Mouse (Mus musculus): ENCODE data around the gene Ttll8.

Gene Ttll8

DNA sequence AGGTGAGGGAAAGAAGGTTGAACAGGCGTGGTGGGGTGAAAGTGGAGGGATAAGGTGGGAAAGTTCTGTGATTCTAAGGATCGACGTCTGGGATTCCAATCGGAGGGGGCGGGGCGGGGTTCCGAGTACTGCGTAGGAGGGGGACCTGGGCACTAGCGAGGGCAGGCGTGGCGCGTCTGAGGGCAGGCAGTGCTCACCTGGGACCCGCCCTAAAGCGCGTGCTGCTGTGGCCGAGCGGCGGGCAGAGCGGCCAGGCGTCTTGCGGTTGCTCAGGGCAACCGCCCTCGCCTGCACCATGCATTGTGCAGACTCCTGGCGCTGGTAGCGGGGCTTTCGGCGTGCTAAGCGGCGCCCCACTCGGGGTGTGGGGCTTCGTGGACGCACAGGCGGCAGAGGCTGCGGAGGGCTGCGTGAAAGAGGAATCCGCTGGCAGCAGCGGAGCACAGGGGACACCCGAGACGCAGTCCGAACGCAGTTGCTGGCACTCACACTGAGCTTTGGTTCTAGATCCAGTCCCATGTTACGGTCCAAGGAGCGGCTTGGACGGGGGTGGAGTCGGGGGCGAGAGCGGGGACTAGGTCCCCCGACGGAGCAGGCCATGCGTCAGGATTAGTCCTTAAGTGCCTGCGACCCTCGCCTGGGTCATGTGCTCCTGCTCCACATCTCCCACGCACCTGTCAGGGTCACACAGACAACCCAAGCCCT lies at the start of gene Ttll8:
Gene Ttll8 (minus strand): TSS at position 51 of the 705 bp plus-strand sequence.
- DNase-seq = peak; percentile 39

DNA sequence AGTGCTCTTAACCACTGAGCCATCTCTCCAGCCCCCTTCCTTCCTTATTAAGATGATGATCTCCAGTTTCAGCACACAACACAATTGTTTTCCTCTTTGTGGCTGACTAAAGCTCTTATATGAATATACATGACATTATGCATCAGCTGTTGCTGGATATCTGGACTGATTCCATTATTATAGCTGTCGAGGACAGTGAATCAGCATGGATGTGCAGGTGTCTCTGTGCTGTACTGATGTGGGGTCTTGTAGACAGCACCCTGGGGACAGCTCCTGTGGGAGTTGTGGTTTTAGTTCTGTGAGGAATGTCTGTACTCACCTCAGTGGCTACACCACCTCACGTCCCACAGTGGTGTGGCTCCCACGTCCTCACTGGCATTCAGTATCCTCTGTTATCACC lies 47.0 kb upstream of the Ttll8 start:
- DNase-seq = no peak

DNA sequence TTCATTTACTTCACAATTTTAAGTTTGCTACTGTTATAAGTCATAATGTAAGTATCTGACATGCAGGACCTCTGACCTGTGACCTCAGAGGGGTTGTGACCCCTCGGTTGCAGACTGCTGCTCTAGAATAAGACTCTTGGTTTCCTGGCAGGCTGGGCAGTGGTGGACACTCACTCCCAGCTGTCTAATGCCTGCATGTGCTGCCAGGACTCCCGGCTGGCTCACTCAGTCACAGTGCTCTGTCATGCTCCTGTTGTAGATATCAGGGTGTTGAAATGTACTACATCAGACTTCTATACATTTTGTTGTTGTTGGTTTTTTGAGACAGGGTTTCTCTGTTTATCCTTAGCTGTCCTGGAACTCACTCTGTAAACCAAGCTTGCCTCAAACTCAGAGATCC lies 46.1 kb upstream of the Ttll8 start:
- DNase-seq = no peak

DNA sequence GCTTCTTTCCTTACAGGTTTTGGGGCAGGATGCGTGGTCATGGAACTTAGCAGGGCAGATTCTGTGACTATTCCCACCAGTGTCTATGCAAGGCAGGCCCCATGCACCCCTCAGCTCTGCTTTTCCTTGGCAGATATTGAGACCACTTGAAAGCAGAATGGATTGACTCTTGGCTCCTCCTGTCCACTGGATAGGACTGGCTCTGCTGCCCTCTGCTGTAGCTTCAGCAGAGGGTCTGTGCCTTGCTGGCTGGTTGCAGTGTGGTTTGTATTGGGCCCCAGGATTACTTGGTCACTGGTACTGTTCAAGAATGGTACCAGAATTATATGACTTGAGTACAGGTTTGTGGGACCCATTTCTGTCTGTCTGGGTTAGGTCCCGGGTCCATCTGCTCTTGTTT lies 44.9 kb upstream of the Ttll8 start:
- DNase-seq = peak; percentile 10

DNA sequence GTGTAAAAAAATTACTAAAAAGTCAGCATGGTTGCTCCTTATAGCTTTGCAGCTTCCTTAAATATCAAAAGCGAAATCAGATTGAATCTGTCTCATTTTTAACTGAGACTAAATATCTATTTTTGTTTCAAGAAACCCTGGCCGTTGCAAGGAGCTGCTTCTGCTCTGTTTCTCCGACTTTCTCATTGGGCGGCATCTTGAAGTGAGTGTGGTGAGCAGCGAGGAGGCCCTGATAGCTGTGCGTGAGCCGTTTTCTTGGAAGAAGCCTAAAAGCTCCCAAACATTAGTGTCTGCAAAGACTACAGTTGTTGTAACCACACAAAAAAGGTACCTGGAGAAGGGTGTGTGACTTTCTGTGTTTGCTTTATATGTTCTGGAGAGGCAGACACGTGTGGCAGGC lies 44.4 kb upstream of the Ttll8 start:
- DNase-seq = no peak

DNA sequence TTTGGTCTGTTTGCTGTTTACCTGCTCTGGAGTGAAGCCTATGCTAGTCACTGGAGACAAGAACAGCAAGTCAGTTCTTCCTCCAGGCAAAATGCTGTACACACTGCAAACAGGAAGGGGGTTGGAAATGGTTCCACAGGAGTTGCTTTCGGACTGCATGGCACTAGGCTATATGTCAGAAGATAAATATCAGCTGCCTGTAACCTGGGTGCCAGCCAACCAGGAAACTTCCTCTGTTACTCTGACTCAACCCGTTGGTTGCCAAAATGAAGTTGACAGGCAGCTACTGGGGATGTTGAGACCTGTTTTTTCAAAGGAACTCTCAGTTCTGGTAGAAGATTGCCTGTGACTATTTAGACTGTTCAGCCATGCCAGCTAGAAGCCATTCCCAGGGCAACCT lies 35.0 kb upstream of the Ttll8 start:
- no peak for DNase-seq

DNA sequence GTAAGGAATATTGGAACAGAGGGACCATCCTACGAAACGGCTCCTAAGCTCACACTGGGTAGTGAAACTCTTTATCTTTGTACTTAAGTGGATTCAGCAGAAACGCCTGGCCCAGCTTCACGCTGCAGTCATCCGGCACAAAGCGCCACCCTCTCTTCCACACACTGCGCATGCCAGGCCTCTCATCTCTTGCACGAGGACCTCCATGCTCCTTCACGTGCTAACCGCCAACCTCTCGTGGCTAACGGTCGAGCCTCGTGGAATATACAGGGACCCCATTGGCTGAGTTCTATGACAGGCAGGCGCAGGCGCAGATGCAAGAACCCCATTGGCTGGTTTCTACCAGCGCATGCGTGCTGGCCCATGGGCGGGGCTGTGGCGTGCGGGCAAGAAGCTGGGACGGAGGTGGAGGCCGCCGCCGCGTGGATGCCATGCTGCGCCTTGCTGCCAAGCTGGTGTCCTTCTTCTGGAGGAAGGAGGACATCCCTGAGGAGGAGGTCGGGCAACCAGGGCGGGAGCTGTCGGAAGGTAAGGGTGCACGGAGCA lies 28.4 kb upstream of the Ttll8 start, which contains the start of gene Mov10l1:
Gene Mov10l1 (plus strand): TSS at position 376 of the 546 bp plus-strand sequence.
- DNase-seq = no peak

DNA sequence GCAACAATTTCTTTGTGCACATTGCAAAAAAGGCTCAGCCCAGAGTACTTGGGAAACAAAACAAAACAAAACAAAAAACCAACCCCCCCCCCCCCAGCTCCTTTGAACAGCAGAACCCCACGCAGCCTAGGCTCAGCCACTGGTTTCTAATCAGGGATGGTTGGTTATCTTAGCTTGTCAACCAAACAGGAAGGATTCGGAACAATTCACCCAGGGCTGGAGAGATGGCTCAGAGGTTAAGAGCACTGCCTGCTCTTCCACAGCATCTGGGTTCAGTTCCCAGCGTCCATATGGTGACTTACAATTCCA lies 24.9 kb upstream of the Ttll8 start:
- DNase-seq = no peak

DNA sequence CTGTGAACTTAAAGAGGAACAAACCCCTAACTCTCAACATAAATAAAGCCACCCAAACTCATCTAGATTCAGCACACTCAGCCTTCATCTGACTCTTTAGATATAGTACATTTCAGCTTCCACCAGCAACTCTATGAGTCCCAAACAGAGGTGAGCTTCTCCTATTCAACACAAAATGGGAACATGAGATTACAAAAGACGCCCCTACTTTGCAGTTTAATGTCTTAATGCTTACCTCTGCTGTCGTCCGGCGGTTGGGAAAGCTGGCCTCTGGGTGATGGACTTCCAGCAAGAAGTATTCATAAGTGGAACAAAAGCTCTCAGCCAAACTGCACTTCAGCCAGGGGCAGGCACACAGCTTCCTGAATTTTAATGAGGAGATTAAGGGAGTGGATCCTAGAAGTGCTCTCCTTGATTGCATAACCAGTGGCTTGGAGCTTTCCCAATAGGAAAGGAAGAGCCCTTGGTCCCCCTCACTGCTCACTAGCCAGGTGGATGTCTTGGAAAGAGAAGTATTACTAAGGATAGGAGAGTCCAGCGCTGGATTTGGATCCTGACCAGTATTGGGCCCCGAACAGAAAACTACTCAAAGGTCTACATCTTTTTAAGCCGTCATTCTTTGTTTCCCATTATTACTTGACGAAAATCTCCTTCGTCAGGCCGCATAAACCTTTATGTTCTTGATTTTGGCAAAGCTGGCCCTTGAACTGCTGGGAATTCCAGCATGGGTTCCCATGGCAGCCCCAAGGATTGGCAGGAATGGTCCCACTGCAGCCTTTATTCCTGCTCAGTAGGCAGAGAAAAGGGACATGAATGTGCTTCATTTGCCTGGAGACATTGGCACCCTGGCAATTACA lies 24.3 kb upstream of the Ttll8 start, which contains the start of gene Mlc1:
Gene Mlc1 (minus strand): TSS at position 727 of the 857 bp plus-strand sequence.
- no peak for DNase-seq

DNA sequence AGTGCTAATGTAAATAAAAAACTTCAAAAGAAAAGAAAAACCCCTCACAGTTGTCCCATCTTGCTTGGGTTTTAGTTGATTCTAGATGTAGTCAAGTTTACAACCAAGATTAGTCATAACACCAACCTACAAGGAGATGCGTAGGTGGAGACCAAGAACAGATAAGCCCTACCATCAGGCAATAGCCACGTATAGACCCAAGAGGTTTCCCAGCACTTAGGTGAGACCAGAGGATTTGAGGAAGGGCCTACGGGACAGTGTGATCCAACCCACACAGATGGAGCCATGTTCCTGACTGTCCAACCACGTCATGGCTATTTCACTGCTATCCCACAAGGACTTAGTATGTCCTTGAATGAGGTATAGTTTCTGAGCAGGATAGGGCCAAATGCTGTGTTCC lies 18.1 kb upstream of the Ttll8 start:
- DNase-seq = no peak

DNA sequence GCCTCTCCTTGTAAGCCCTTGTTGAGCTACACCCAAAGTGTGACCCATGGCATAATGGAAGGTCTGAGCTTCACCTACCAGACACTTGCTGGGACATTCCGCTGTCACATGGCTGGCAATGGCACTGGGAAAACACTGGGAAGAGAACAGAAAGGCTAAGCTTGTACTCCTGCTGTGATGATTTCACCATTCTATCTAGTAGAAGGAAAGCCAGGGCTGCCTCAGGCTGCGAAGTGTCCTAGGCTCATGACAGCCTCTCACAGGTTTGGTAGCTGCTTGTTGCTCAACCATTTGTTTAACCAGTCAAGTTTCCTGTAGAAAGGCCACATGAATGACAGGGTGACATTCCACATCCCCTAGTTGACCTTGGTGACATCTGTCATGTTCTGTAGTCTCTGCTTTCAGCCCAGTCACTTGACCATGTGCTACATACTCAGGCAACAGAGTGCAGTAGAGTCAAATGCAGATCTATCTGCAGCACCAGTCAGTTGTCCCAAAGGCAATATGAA lies 9.9 kb upstream of the Ttll8 start:
- no peak for DNase-seq

DNA sequence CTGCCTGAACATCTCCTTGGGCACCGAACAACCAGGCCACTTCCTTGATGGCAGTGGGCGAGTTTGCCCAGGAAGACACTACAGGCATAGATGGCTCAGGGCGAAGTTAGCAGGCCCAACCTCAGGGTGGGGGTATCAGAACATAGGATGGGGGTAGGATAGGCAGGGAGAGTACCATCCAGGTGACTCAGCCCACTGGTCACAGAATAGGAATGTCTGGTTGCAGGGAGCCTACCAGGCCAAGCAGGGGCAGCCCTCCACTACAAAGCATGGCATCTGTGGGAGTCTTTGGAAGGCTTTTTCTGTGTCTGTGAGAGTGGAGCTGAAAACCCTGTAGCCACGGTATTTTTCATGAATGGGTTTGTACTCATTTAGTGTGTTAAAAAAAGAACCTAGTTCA lies 3.3 kb upstream of the Ttll8 start:
- DNase-seq = no peak

DNA sequence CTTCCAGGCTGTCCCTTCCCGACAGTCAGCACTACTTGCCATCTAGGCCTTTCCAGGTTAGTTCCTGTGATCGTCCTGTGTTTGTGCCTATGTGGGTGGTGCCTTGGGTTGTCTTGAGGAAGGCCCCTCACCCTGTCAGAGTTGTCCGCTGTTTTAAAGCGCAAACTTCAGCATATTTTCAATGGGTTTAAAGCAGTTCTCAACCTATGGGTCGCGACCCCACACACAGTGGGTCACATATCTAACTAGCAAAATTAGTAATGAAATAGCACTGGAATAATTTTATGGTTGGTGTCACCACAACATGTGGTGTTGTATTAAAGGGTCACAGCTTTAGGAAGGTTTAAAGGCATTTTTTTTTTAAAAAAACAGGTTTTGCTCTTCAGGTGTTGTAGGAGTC lies 1.1 kb upstream of the Ttll8 start:
- DNase-seq = no peak

DNA sequence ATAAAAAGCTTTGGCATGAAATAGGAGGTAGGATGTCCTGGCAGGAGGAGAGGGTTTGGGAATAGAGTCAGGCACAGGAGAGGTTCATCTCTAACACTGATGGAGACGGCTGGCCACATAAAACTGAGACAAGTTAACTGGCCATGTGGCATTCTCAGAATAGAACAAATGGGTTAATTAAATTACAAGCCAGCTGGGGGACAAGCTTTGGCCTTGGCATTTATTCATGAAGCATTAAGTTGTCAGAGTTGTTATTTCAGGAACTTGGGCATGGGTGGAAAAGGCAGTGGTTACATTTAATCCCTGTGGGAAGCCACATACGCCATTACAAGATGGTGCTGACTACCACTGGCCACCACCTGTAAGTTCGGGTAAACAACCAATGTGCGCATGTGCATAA lies 3.0 kb downstream of the Ttll8 start:
- DNase-seq = no peak

DNA sequence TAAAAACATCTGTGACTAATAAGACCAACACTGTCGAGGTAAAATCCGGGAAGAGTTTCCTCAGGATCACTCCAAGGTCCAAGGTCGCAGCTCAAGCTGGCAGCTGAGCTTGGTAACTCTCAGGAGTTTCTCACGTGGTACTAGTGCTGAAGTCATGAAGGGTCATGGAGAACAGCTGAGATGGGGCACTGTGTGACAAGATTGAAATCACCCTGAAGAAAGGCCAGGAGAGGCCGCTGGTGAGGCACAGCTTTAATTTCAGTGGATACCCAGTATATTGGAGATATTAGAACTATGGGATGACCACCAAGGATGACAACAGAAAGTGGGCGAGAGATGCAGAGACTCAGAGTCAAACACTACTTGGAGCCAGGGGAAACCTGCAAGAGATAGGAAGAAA lies 7.4 kb downstream of the Ttll8 start:
- DNase-seq = peak; percentile 12

DNA sequence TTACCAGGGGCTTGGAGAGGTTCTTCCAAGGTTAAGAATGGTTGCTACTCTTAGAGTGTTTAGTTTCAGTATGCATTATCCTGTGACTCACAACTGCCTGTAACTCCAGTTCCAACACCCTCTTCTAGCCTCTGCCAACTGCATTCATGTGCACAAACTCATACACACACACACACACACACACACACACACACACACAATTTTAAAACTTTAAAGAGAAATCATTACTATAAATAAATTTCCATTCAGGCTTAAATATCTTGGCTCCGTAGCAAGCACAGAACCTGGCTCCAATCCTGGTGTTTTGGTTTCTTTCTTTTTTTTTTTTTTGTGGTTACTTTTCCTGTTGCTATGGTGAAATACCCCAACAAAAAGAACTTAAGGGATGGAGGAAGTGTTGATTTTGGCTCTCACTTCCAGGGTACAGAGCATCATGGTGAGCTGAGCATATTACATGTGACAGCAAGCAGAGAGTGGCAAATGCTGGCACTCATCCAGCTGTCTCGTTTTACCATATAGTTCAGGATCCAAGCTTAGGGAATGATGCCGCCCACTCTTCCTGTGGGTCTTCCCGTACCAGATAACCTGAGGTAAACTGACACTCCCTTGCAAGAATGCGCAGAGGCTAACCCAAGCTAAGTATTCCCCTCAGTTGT lies 10.2 kb downstream of the Ttll8 start:
- DNase-seq = no peak

DNA sequence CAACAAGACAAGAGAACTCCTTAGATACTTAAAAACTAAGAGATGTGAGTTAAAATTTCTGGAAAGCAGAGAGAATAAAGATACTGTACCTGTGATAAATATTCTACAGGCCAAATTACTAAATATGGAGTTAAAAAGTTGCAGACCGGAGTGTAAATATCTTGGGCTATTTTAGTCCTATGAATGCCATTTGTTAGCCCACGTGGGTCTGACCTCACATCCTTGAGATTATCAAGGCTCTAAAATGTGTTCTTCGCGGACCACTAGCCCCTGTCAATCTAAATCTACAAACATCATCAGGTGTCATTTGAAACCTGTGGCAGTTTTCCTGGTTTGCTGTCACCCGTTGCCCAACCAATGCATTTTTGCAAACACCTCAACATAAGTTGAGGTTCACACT lies 11.4 kb downstream of the Ttll8 start:
- DNase-seq = no peak

DNA sequence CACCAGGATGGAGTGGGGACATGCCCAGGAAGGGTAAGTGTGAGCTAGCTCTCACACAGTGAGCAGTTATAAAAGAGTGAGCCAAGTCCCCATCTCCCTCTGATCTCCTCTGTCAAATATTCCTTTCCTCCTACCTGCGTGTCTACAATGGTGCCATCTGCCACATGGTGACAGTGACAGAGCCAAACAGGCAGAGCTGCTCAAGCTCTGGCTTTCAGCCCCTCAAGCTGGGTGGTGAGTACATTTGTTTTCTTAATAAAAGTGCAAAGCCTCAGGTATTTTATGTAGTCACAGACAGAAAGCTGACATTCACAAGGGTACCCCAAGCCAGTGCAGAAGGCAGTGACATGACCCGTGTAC lies 16.9 kb downstream of the Ttll8 start:
- DNase-seq = no peak

DNA sequence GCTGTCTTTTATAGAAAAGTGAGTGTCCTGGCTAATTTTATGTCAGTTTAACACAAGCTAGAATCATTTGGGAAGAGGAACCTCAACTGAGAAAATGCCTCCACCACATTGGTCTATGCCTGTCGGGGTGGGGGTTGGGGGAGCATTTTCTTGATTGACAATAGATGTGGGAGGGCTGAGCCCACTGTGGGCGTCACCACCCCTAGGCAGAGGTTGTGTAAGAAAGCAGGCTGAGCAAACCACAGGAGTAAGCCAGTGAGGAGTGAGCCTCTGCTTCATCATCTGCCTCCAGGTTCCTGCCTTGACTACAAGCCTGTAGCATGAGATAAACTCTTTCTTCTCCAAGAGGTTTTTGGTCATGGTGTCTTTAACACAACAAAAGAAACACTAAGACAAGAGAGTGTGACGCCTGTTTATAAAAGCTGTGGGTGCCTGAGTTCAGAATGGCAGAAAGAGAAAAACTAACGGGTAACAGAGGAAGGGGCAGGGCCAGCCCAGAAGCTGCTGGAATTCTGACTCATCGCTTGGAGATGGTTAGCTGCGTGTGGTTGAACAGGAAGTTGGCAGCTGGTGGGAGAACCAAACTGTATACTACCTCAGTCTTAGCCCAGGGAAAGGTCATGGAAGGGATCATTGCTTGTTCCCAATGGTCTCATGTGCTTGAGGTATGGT lies 17.5 kb downstream of the Ttll8 start:
- no peak for DNase-seq

DNA sequence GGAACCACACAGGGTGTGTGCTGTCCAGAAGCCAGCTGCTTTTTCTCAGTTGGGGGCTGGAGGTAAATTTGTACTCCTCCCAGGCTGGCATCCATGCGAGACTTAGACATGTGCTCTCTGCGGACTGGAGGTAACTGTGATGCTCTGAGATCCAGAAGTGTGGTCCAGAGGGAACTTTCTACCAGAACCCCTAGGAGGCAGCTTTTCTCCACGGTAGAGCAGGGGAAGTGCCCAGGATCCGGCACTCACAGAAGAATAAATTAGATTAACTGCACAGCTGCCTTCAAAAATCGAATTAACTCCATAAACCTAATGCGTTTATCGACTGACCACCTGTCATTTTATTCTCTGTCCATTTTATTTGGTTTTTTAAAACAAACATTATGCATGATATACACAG lies 20.1 kb downstream of the Ttll8 start:
- DNase-seq = no peak

DNA sequence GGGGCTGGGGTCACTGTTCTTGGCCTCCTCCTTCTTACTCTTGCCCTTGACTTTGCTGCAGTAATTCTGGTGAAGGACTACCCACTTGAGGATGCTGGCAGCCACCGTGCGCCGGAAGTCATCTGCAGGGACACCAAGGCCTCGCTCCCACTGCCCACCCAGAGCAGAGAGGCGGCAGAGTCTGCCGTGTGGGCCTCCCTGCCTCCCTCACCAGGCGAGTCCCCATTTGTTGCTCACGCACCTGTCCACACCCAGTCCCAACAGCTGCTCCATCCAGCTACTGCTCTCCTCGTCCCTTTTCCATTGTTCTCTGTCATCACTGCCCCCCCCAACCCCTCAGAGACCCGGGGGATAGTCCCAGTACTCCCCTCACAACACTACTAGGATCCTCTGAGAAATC lies 21.6 kb downstream of the Ttll8 start:
- DNase-seq = no peak

DNA sequence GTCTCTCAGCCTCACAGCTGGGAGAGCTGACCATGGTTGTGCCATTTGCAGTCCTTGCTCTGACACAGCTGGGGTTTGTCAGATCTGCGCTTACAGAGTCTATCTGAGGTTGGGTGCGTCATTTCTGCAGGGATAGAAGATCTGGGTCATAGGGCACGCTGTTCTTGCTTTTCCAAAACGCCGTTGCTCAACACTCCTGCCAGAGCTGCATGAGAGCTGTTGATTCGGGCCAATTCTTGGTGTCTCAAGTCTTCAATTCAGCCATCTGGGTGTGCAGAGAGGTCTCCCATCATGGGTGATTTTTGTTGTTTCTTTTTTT lies 32.3 kb downstream of the Ttll8 start:
- peak; percentile 63 for DNase-seq

Data from kidney, postnatal 14 days (tissue).